Mouse (Mus musculus): ENCODE data around the gene Tbx3. TPM values are rescaled to one million over a fixed set of nuclear protein-coding genes. Genes with fewer than 3 reads are reported as not detected.

Tbx3 gene
- polyA plus RNA-seq, 1 experiment from 2014 or later: 58.3 TPM

Other genes starting within 250 kb of the Tbx3 start
- 0.45 and 0.98 TPM in 2 replicates for gene Tbx5, start 162.0 kb downstream of the Tbx3 start, polyA plus RNA-seq (2016; fragmentation: Nextera tagmentation; extraction: Ambion mirVana)

Data from embryonic facial prominence, embryonic 10.5 days (tissue).